Mouse (Mus musculus) thymus, adult 2 months (tissue): Measurements from ENCODE around the gene Grap2.

Source experiments
- CTCF ChIP-seq: fragments of 200-500 bp; IDR thresholded peaks from 2 replicates; pipeline ENCODE4 v1.5.1; 2012; ENCODE audit warnings: mild to moderate bottlenecking, control low read depth, low read length, moderate library complexity, borderline replicate concordance; ENCODE audit not compliant: control insufficient read depth, poor library complexity, insufficient read depth; ENCODE audit errors: extremely low read depth
- POLR2A ChIP-seq: fragments of 200-500 bp; IDR thresholded peaks from 2 replicates; pipeline ENCODE4 v1.6.1; 2012; ENCODE audit warnings: mild to moderate bottlenecking, low read length, control low read depth, moderate library complexity; ENCODE audit not compliant: control insufficient read depth, poor library complexity, insufficient read depth; ENCODE audit errors: extremely low read depth

DNA sequence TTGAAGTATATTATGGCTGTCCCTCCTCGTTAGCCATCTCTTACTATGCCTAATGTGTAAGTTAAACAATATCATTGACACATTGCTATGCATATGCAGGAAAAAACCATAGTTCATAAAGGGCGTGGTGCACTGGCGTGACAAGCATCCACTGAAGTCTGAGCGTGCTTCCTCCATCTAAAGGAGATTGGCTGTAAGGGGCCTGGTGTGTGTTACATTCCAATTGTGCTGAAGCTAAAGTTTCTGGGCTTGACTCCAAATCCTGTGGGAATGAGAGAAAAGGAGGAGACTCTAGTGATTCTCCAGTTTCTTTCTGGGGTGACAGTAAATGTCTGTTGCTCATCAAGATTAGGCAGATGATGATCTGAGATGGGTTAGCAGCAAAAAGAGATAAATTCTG, 4.7 kb upstream of the Grap2 start:
- TF ChIP-seq CTCF, result no peak
- no peak for TF ChIP-seq POLR2A
